Mouse (Mus musculus) intestine, postnatal 0 days (tissue): ENCODE measurements around the gene Susd3. TPM values are rescaled to one million over a fixed set of nuclear protein-coding genes. Genes with fewer than 3 reads are reported as not detected.

Source experiments
- ATAC-seq: fragments of 200-750 bp; cut with Nextera tagmentation; 2 replicates; pipeline ENCODE4 v1.8.0; 2017; ENCODE audit warnings: mild to moderate bottlenecking, moderate TSS enrichment, moderate library complexity
- H3K27ac ChIP-seq: fragments of 300-500 bp; sonication (generic); 2 replicates; pipeline ENCODE4 v1.5.1; 2014; ENCODE audit warnings: mild to moderate bottlenecking, low read depth, low read length, moderate library complexity
- H3K27me3 ChIP-seq: fragments of 300-500 bp; sonication (generic); replicated peaks from 2 replicates; pipeline ENCODE4 v1.6.1; 2014; ENCODE audit warnings: low read length, mixed read lengths; ENCODE audit not compliant: control insufficient read depth, insufficient read depth
- H3K36me3 ChIP-seq: fragments of 300-500 bp; sonication (generic); 2 replicates; pipeline ENCODE4 v1.6.1; 2014; ENCODE audit warnings: mild to moderate bottlenecking, moderate library complexity; ENCODE audit not compliant: control insufficient read depth, insufficient read depth
- H3K4me1 ChIP-seq: fragments of 300-500 bp; sonication (generic); replicated peaks from 2 replicates; pipeline ENCODE4 v1.6.1; 2014; ENCODE audit warnings: antibody characterized with exemption, low read length, mixed read lengths; ENCODE audit not compliant: control insufficient read depth, insufficient read depth
- H3K4me2 ChIP-seq: fragments of 300-500 bp; sonication (generic); replicated peaks from 2 replicates; pipeline ENCODE4 v1.6.1; 2014; ENCODE audit warnings: low read depth, mild to moderate bottlenecking, moderate library complexity
- H3K4me3 ChIP-seq: fragments of 300-500 bp; sonication (generic); 2 replicates; pipeline ENCODE4 v1.5.1; 2014; ENCODE audit warnings: low read depth, low read length
- H3K9ac ChIP-seq: fragments of 300-500 bp; sonication (generic); 2 replicates; pipeline ENCODE4 v1.6.1; 2014; ENCODE audit warnings: mild to moderate bottlenecking, low read depth, low read length
- H3K9me3 ChIP-seq: fragments of 300-500 bp; sonication (generic); 2 replicates; pipeline ENCODE4 v1.6.1; 2016; ENCODE audit warnings: mixed run types; ENCODE audit not compliant: control insufficient read depth
- CTCF ChIP-seq: sonication (generic); IDR thresholded peaks from 2 replicates; pipeline ENCODE4 v1.5.1; 2016; ENCODE audit warnings: low read depth, mild to moderate bottlenecking, control low read depth, antibody characterized with exemption, moderate library complexity
- WGBS: fragments of 180-500 bp; shearing (Covaris S2); extraction: QIAGEN DNeasy Blood & Tissue Kit; methylation state at CpG from one replicate; pipeline ENCODE4 v1.1.7; 2014; 5-methylcytosine and 5-hydroxymethylcytosine counted together
- polyA plus RNA-seq: library from polyadenylated mRNA; unstranded; fragments of >200 nt; fragmentation: Nextera tagmentation; extraction: Ambion mirVana; gene quantifications from 2 replicates; pipeline ENCODE4 v1.2.1, GENCODE M21; 2015

Gene Susd3
- polyA plus RNA-seq, 1 experiment from 2014 or later, result 1.3 TPM

DNA sequence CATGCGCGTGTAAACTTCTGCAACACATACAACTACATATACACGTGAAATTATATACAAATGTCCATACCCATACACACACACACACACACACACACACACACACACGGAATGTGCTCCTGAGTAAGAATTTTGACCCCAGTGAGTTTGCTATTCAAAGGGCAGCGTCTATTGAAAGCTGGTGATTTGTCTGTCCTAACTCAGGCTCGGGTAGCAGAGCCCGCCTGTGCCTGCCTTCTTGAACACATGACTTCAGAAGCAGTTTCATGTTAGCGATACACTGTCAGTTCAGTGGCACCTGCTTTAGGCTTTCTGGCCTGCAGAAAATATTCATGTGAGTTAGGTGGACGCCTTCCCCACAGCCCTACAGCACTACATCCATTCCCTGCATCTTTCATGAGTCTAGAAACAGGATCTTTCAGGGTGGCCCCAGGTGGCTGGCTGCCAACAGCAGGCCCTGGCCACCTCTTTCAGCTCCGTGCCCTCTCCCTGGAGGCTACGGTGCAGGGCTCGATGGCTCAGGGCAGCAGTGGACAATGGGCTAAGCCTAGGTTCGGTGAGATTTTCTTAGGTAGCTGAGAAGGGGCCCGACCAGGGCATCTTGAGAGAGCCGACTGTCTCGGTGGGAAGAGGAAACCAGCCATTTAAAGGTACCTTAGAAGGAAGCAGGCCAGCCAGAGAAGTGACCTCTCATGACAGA lies 56.2 kb downstream of the Susd3 start:
- ATAC-seq, result no peak
- H3K9me3 ChIP-seq, result no peaks in the 10 kb centered on the region
- H3K4me3 ChIP-seq, result no peak overlapping the region
- peak overlapping the region; percentile 98; the same call in 1 of the 2 replicates for H3K27ac ChIP-seq
- TF ChIP-seq CTCF, result no peak
- H3K36me3 ChIP-seq, result peaks cover 35% of the 10 kb centered on the region
- peaks cover 15% of the 10 kb centered on the region for H3K4me1 ChIP-seq
- H3K9ac ChIP-seq, result no peak overlapping the region
- H3K27me3 ChIP-seq, result no peaks in the 10 kb centered on the region
- no peak overlapping the region for H3K4me2 ChIP-seq
- 77% methylated on average over 16 of the region's 16 CpGs for WGBS

DNA sequence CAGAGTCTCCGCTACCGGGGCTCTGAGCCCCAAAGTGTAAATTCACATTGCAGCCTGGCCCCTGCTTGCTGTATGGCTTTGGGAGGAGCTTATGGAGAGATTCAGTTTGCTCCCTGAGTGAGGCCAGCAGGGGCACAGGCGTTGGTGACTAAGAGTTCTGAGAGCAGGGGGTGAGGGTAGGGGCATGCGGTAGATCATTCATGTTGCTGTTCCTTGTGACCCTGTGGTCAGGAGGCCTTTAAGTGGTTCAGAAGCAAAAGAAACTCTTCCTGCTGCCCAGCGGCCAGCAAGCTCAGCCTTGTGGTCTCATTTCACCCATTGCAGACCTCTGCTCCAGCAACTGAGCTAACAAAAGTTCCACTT lies 56.9 kb downstream of the Susd3 start:
- Histone ChIP-seq H3K36me3 (peaks cover 29% of the 10 kb centered on the region), H3K9ac (0 out of 2 replicates have a peak overlapping the region, but pooled peaks have one; percentile 17), H3K4me3 (no peak overlapping the region), H3K27ac (peak overlapping the region; percentile 98; the same call in 1 of the 2 replicates), H3K4me1 (peaks cover 15% of the 10 kb centered on the region), H3K4me2 (0 out of 2 replicates have a peak overlapping the region, but pooled peaks have one; percentile 38), H3K27me3 (no peaks in the 10 kb centered on the region), H3K9me3 (no peaks in the 10 kb centered on the region)
- WGBS, result 51% methylated on average over 5 of the region's 5 CpGs
- TF ChIP-seq CTCF, result no peak
- ATAC-seq, result no peak

DNA sequence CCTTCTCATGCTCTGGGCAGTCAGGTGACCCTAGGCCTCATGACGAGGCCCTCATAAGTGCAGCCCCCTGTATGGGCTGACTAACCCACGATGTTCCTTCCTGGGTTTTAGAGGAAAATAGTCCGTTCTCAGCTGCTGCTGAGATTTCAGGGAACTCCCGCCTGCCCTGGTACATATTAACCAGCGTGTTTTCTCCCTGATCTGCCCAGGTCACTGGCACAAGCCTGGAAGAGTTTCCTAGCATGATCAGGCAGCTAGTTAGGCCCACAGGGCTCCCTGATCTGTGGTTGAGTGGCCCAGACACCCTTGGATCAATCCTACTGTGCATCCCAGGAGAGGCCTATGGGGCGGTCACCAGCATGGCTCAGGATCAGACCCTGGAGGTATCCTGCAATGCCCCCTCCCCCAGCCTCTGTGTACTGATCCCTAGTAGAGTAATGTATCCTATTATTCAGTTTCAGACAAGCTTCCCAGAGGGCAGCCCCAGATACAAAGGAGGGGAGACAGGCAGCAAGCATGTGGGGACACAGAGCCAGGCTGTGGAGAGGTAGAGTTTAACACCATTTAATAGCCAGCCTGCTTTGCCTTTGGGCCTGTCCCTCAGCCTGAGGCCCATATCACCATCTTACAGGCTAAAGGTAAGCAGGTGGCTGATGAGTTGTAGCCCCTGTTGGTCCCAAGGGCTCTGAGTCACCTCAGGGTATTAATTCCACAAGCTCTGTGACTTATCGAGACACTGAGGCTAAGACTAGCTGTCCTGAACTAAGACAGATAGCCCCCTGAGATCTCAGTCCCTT lies 57.4 kb downstream of the Susd3 start:
- no peak for ATAC-seq
- Histone ChIP-seq H3K36me3 (peaks cover 23% of the 10 kb centered on the region), H3K4me3 (no peak overlapping the region), H3K9me3 (no peaks in the 10 kb centered on the region), H3K4me1 (peaks cover 15% of the 10 kb centered on the region), H3K27ac (peak overlapping the region; percentile 98), H3K4me2 (peak overlapping the region; percentile 38), H3K9ac (peak overlapping the region; percentile 26; the same call in 1 of the 2 replicates), H3K27me3 (no peaks in the 10 kb centered on the region)
- no peak for TF ChIP-seq CTCF
- WGBS, result 46% methylated on average over 7 of the region's 7 CpGs

DNA sequence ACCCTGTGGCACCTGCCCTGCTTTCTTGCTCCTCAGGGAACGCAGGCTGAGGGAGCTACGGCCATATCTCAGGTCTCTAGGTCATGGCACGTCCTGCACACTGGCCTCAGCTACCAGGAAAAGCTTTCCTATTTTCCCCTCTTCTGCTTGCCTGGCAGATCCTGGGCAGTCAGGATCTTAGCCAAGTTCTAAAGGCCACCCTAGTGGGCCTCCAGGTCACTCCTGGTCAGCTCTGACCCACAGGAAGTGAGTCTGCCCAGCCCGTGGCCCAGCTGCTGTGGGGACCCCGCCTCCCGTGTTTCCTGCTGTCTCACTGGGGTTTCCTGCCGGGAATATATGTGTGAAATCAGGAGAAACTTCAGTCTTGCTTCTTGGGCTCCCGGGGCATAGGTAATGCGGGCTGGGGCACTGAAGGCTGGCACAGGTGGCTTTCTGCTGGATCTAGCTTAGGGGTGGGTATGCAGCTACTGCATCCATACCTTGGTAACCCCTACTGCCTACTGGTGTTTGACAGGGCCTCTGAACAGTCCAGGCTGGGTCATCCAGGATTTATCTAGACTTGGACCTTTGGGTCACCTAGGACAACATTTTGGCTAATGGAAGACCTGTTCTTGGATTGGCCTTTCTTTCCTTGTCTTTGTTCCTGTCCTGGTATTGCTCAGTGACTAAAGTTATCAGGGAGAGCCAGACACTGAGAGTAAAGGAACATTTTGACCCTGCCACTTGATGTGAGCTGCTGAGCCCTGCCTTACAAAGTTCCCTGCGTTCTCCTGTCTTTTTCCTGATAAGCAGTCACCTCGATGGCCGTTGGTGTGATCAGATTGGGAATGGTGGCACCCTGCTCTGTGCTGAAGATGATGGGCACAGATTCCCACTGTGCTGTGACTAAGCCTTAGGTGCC lies 58.3 kb downstream of the Susd3 start:
- Histone ChIP-seq H3K4me2 (peak overlapping the region; percentile 41), H3K4me3 (no peak overlapping the region), H3K27ac (peak overlapping the region; percentile 98), H3K27me3 (no peaks in the 10 kb centered on the region), H3K36me3 (peaks cover 15% of the 10 kb centered on the region), H3K9ac (0 out of 2 replicates have a peak overlapping the region, but pooled peaks have one; percentile 26), H3K9me3 (no peaks in the 10 kb centered on the region), H3K4me1 (peaks cover 15% of the 10 kb centered on the region)
- WGBS, result 49% methylated on average over 12 of the region's 12 CpGs
- ATAC-seq, result peak; percentile 4; the same call in 1 of the 2 replicates
- TF ChIP-seq CTCF, result no peak

DNA sequence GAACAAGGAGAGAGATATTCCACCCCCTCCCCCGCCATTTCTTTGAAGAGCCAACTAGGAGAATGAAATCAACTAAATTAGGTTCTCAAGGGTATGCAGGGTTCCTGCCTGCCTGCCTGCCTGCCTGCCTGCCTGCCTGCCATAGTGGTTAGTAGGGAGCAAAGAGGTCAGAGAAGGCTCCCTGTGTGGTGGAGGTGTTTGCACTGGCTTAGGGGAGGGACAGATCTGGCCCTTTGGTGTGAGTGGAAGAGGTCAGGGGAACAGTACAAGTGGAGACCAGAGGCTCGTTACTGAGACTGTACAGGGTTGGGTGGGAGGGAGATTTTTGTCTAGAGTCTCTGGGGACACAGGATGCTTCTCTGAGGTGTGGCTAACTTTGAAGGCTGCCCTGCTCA lies 59.5 kb downstream of the Susd3 start:
- H3K36me3 ChIP-seq, result peaks cover 8% of the 10 kb centered on the region; the same call in 1 of the 2 replicates
- no peak overlapping the region for H3K4me3 ChIP-seq
- peaks cover 15% of the 10 kb centered on the region for H3K4me1 ChIP-seq
- TF ChIP-seq CTCF, result no peak
- whole genome bisulfite sequencing, result 70% methylated on average over 2 of the region's 2 CpGs
- H3K9me3 ChIP-seq, result no peaks in the 10 kb centered on the region
- peak overlapping the region; percentile 98; the same call in 1 of the 2 replicates for H3K27ac ChIP-seq
- no peak for ATAC-seq
- peak overlapping the region; percentile 100 for H3K4me2 ChIP-seq
- no peak overlapping the region; the same call in 1 of the 2 replicates for H3K9ac ChIP-seq
- H3K27me3 ChIP-seq, result no peaks in the 10 kb centered on the region
